Mouse (Mus musculus) heart, postnatal 10 days (tissue): ENCODE results near the gene Ccdc65. TPM values are rescaled to one million over a fixed set of nuclear protein-coding genes. Genes with fewer than 3 reads are reported as not detected.
"Not testable (repeated sequence)": the region's sequence is repeated elsewhere in the genome, so short reads cannot be mapped to it uniquely, and the experiment has no call there.

Experiments used
- DNase-seq, 2 experiments: peaks; one replicate each; pipeline ENCODE4 v3.0.0; 2021
- intact Hi-C: fragments of 180-260 bp; cut with DNase I; formaldehyde crosslinking; loops from one replicate; pipeline ENCODE4 v1.15.1; 2025
- total RNA-seq, 2 experiments: library from RNA; stranded (reverse); gene quantifications; 2 replicates each; pipeline ENCODE4 v1.2.3; 2021

The Ccdc65 gene
- total RNA-seq, 2 experiments from 2014 or later: 0.12 to 0.41 TPM

- intact Hi-C loops: no loop called here
- no peak for DNase-seq
Observed at GRCm38 (mm10) chr15:98733370-98733769, 25.4 kb downstream of the Ccdc65 start.

- intact Hi-C loops: no loop called here
- DNase-seq: no peak
Observed at GRCm38 (mm10) chr15:98733976-98734566, 26.1 kb downstream of the Ccdc65 start.

- no peak for DNase-seq
- intact Hi-C loops: no loop called here
Observed at GRCm38 (mm10) chr15:98736521-98736920, 28.5 kb downstream of the Ccdc65 start.

- peak; percentile 32 to 59 for DNase-seq
- intact Hi-C loops: no loop called here
Observed at GRCm38 (mm10) chr15:98737881-98738280, 29.9 kb downstream of the Ccdc65 start.

- no peak for DNase-seq
- intact Hi-C loops: no loop called here
Observed at GRCm38 (mm10) chr15:98738796-98739195, 30.8 kb downstream of the Ccdc65 start.

GRCm38 (mm10) chr15:98740219-98740618 is 32.2 kb downstream of the Ccdc65 start:
- no peak for DNase-seq

GRCm38 (mm10) chr15:98742766-98743428 is 34.9 kb downstream of the Ccdc65 start:
- no peak for DNase-seq
- intact Hi-C loops: no loop called here

More at GRCm38 (mm10) chr15:98740219-98740618, 32.2 kb downstream of the Ccdc65 start:
- intact Hi-C loops: no loop called here

GRCm38 (mm10) chr15:98743863-98744262 is 35.9 kb downstream of the Ccdc65 start:
- intact Hi-C loops: not testable (repeated sequence)
- peak in 1 of 2 experiments; percentile 19 for DNase-seq

- no peak for DNase-seq
- intact Hi-C loops: no loop called here
Observed at GRCm38 (mm10) chr15:98746344-98746965, 38.4 kb downstream of the Ccdc65 start.

- intact Hi-C loops: no loop called here
- DNase-seq: no peak
Observed at GRCm38 (mm10) chr15:98747296-98747695, 39.3 kb downstream of the Ccdc65 start.

GRCm38 (mm10) chr15:98749093-98749492 is 41.1 kb downstream of the Ccdc65 start:
- intact Hi-C loops: no loop called here
- DNase-seq: no peak

- DNase-seq: no peak
- intact Hi-C loops: no loop called here
Observed at GRCm38 (mm10) chr15:98753021-98753423, 45.0 kb downstream of the Ccdc65 start.

- intact Hi-C loops: no loop called here
- DNase-seq: no peak
Observed at GRCm38 (mm10) chr15:98754125-98754524, 46.1 kb downstream of the Ccdc65 start.

- DNase-seq: peak; percentile 71 to 76
- intact Hi-C loops: no loop called here
Observed at GRCm38 (mm10) chr15:98762201-98762621, 54.2 kb downstream of the Ccdc65 start.

- intact Hi-C loops: no loop called here
- DNase-seq: peak; percentile 97 to 98
Observed at GRCm38 (mm10) chr15:98762670-98763529, 54.9 kb downstream of the Ccdc65 start, which contains the start of gene Arf3. Gene Arf3 (minus strand): TSS chr15:98763214.

- intact Hi-C loops: no loop called here
- DNase-seq: no peak
Observed at GRCm38 (mm10) chr15:98765929-98766328, 57.9 kb downstream of the Ccdc65 start.

- no peak for DNase-seq
- intact Hi-C loops: no loop called here
Observed at GRCm38 (mm10) chr15:98768259-98768658, 60.3 kb downstream of the Ccdc65 start.

- intact Hi-C loops: no loop called here
- no peak for DNase-seq
Observed at GRCm38 (mm10) chr15:98771813-98772425, 63.9 kb downstream of the Ccdc65 start.

GRCm38 (mm10) chr15:98772511-98773211 is 64.7 kb downstream of the Ccdc65 start:
- intact Hi-C loops: no loop called here
- DNase-seq: no peak
